Mouse (Mus musculus) adrenal gland (tissue): ENCODE measurements around the gene Padi1.

Experiments used
- intact Hi-C: fragments of 180-260 bp; cut with DNase I; formaldehyde crosslinking; loops from one replicate; pipeline ENCODE4 v1.15.1; 2025

The Padi1 gene

DNA sequence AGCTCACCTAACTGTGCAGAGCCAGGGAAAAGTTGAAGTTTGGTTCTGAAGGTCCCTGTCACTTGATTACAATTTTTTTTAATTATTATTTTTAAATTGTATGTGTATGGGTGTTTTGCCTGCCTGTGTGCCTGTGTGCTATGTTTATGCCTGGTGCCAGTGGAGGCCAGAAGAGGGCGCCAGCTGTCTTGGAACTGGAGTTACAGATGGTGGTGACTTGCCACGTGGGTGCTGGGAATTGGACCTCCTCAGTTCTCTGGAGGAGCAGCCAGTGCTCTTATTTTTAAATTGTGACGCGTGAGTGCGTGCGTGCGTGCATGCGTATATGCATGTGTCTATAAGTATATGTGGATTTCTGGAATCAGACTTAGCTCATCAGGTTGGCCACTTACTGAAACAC is 28.2 kb downstream of the Padi1 start:
- intact Hi-C loops = no loop called here

GRCm38 (mm10) chr4:140815996-140816917 is 29.3 kb downstream of the Padi1 start:
- intact Hi-C loops = no loop called here

DNA sequence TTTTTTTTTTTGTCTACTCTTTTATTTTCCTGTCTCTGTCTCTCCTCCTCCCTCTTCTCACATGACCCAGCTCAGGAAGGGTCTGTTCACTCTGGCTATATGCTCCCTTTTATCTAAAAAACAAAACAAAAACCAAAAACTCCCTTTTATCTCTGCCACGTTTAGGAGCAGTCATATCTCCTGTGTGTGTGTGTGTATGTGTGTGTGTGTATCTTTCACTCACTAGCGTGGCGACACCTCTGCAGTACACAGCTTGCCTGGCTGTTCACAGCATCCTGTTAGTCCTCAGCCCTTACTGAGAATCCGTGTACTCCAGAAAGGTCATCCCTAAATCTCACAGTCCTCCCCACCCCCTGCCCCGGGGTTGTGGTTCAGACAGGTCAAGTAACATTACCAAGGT is 30.1 kb downstream of the Padi1 start:
- intact Hi-C loops = no loop called here

DNA sequence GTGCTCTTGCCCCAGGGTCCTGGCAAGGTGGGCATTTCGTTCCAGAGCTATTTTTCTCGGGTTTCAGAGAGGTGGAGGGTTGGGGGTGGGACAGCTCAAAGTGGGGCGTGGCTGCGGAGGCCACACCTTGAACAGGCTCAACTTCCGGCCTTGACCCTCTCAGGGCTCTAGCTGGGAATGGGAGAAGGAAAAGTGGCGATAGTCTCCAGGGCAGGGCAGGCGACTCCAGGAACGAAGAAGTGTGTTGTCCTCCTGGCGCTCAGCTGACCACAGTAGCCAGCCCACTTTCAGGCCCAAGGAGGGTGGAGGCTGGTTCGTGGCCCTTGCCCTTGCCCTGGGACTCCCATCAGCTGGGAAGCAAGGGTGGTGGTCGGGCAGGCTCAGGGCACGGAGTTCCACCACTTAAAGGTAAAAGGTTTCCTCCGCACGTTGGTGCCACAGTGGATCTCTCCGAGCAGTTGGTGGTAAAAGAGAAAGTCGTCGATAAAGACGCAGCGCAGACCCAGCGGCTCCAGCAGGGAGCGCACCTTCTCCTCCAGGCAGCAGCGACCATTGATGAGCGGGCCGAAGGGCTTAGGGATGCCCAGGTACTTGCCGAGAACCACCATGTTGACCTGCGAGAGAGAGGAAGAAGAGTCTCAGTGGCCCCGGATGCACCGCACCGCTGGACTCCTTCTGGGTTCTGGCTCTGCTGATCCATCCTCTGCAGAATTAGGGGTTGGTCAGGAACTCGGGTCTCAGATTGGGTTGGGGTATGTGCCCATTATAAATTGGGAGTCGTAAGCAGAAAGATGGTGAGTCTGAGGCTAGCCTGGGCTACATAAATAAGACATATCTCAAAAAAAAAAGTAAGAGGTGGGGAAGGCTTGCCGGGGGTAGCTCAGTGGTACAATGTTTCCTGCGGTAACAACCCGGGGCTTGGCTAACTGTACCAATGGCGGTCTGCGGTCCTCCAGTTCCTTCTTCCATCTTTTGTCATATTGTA is 31.0 kb downstream of the Padi1 start:
- intact Hi-C loops = no loop called here

DNA sequence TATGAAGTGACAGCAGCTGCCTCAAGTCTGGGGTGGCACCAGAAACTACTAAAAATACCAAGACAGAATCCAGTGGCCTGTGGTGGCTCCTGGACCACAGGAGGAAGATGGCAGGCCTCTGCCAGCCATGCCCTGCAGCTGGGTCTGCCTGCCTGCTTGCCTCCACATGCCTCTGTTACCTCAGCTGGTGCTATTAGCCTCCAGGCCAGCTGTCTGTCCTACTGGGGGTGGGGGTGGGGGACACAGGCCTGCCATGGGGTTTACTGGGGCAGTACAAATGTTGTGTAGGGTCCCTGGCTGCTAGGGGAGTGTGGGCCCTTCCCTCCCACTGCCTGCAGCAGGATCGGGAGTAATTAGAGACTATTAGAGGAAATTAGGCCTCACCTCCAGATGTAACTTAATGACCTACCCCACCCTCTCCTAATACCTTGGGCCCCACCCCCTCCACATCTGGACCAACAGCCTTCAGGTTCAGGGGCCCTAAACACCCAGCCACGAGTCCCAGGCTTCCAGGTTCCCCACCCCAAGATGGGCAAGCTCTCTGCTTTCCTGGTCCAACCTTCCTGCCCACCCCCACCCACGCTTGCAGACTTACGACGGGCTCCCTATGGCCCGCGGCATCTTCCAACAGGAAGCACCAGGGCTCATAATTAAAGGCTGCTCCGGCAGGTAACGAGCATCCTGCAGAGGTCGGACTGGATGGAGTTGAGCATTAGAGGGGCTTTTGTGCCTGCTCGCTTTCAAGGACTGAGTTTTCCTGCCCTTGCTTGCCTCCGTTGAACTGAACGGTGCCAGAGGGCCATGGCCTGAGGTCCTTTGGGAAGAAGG is 32.0 kb downstream of the Padi1 start:
- intact Hi-C loops = no loop called here

- intact Hi-C loops = no loop called here
These were observed 33.0 kb downstream of the Padi1 start for GRCm38 (mm10) chr4:140812609-140813008.

- intact Hi-C loops = no loop called here
These were observed 33.4 kb downstream of the Padi1 start for GRCm38 (mm10) chr4:140812191-140812590.

DNA sequence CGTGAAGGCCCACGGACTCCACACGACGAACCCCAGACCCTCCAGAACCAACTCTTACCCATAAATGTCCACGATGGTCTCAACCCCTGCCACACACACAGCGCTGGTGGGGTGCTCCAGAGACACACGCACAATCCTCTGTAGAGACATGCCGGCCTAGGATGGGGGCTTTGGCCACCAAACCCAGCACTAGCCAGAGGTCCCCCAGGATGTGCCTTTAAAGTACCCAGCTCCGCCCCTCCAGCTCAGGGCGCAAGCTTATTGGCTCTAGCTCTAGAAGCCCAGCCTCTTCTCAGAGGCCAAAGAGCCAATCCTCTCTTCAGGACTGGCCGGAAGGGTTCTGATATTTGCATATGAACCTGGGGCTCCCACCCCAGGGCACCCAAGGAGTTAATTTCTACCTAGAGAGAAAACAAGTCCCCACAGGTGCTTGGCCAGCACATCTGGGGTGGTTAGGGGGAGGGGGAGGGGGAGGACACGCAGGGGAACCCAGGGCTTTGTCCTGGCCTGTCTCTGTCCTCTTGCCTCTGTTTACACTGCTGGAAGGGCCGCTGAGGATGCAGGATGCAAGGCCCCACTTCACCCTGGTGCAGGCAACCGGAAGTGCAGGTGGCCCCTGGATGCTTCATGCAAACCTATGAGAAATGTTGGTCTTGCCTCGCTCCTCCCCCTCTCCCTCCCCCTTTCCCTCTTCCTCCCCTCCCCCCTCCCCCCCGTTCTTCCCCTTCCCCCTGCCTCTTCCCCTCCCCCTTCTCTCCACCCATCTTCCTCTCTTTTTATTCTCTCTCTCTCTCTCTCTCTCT is 34.9 kb downstream of the Padi1 start, which contains the start of gene Padi3:
TSS of gene Padi3 (minus strand) at position 191 of the 803 bp plus-strand sequence.
- intact Hi-C loops = no loop called here

- intact Hi-C loops = no loop called here
These were observed 36.5 kb downstream of the Padi1 start for GRCm38 (mm10) chr4:140809118-140809517.

- intact Hi-C loops = no loop called here
These were observed 41.0 kb downstream of the Padi1 start for GRCm38 (mm10) chr4:140804601-140805000.

GRCm38 (mm10) chr4:140801364-140801763 is 44.2 kb downstream of the Padi1 start:
- intact Hi-C loops = no loop called here

DNA sequence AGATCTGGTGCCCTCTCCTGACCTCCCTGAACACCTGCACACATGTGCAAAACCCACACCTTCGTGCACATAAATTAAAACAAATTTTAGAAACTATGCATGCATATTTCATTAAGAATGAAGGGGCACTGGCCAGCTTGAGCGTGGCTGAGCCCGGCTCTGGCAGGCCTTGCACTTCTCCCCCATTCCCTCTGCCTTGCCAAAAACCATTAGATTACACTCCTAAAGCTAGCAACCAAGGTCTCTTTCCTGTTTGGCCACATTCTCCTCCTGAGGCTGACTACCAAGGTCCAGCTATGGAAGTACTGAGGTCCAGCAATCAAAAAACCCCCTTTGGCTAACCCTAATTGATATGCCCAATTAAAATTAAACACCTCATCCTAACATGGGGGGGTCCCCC is 48.8 kb downstream of the Padi1 start:
- intact Hi-C loops = no loop called here

- intact Hi-C loops = no loop called here
These were observed 50.9 kb downstream of the Padi1 start for GRCm38 (mm10) chr4:140794678-140795077.

DNA sequence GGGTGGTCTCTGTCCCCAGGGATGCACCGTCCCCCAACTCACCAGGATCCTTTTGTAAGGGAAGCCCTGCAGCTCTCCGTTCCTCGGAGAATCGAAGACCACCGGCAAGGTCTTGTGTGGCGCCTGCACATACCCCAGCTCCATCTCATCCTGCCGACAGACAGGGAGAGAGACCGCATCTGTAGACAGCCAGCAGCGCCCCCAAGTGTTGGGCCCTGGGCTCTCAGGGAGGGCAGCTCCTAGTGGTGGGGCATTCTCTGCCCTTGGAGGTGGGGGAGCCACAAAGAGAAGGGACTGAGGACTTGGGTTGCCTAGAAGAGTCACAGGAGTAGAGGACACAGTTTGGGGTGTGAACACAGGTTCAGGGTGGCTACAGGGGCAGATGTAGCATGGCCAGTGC is 51.8 kb downstream of the Padi1 start:
- intact Hi-C loops = no loop called here

DNA sequence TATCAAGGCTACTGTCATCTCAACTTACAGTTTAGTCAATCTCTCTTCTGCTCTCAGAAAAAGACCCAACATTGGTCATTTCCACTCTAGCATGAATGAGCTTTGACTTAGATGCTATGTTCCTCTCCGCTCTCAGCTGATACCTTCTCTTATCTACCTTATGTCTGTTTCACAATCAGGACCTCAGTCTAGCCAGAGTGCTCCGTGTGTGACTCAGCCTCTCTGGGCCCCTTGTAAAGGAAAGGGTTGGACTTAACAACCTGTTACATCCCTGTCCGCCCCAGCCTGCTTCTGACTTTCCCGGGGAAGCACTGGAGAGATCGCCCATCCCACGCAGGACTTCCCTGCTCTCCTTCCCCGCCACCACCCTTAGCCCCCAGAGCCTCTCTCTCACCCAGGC is 53.0 kb downstream of the Padi1 start:
- intact Hi-C loops = no loop called here

- intact Hi-C loops = no loop called here
These were observed 54.5 kb downstream of the Padi1 start for GRCm38 (mm10) chr4:140791071-140791470.

DNA sequence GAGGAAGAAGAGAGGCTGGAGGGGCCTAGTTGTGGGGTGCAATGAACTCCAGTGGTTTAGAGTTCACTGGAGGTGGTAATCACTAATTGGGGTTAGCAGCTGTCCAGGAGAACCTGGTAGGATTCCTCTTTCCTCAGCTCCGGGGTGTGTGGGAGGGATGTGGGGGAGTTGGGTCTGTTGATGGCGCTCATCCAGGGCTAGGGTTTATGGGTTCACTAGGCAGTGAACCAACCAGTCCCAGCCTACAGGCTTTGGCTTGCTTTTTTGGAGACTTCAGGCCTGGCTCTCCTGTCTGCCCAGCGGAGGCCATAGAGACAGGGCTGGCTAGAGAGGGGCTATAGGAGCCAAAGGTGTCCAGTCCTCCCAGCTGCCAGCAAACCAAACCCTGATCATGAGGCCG is 55.6 kb downstream of the Padi1 start:
- intact Hi-C loops = loop anchor here (1.0 to 2.0 kb wide), 2 partner anchors 112 to 169 kb away; no protein-coding TSS in a partner anchor

- intact Hi-C loops = loop anchor here (1.0 to 2.0 kb wide), 2 partner anchors 113 to 170 kb away; no protein-coding TSS in a partner anchor
These were observed 56.6 kb downstream of the Padi1 start for GRCm38 (mm10) chr4:140788983-140789382.

- intact Hi-C loops = loop anchor here (2.0 kb wide), 1 partner anchor 171 kb away; no protein-coding TSS in a partner anchor
These were observed 57.3 kb downstream of the Padi1 start for GRCm38 (mm10) chr4:140788264-140788663.

DNA sequence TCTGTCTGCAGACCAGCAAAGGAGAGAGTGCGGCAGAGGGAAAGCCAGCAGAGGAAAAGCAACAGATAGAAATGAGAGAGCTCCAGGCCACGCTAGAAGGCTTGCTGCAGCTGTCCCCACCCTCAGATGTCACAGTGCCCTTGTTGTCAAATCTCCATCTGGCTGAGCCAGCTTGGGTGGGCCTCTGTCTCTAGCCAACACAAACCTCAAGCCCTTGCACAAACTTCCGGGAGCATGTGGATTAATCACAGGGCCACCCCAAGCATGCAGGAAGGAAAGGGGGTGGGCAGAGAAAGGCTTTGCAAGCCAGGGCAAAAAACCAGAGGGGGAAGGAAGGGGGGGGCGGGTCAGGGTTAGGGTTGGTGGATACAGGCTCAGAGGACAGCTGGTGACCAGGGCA is 58.2 kb downstream of the Padi1 start:
- intact Hi-C loops = no loop called here
